Mouse (Mus musculus): ENCODE measurements around the gene Spc25. TPM values are rescaled to one million over a fixed set of nuclear protein-coding genes. Genes with fewer than 3 reads are reported as not detected.

The Spc25 gene
- total and polyA plus RNA-seq, 3 experiments, result 25.8 to 31.3 TPM; not detected in 1

GRCm38 (mm10) chr2:69191059-69191458 is 14.9 kb downstream of the Spc25 start:
- Histone ChIP-seq H3K9me3 (replicated peaks; ENCODE audit: insufficient read depth, low read length) (no peaks in the 10 kb centered on the region), H3K27me3 (ENCODE audit: control insufficient read depth in 1 of 2, insufficient read depth in 2 of 2, low read length in 2 of 2) (no peaks in the 10 kb centered on the region), H3K79me2 (ENCODE audit: control insufficient read depth, insufficient read depth, low read length, poor library complexity) (no peaks in the 10 kb centered on the region), H3K4me3 (ENCODE audit: control insufficient read depth in 1 of 2, insufficient read depth in 1 of 2, low read depth in 2 of 2, low read length in 2 of 2) (no peak overlapping the region), H3K4me1 (ENCODE audit: control insufficient read depth in 1 of 2, insufficient read depth in 2 of 2, low read length in 2 of 2) (peaks cover 0 to 2% of the 10 kb centered on the region in 2 experiments; a peak in 3 of 4 replicates), H3K36me3 (ENCODE audit: control insufficient read depth in 1 of 2, insufficient read depth in 2 of 2, low read length in 2 of 2) (peaks cover 4 to 10% of the 10 kb centered on the region in 2 experiments; a peak in 3 of 4 replicates), H3K27ac (ENCODE audit: control insufficient read depth, low read depth, low read length) (no peak overlapping the region), H3K9ac (ENCODE audit: control insufficient read depth, low read depth, low read length, poor library complexity, severe bottlenecking) (no peak overlapping the region)
- peak; percentile 46 for DNase-seq (ENCODE audit: low read depth, low spot score)
- TF ChIP-seq NELFE (IDR thresholded peaks at IDR 0.05; ENCODE audit: low read depth, low read length) (no peak), GATA1 (IDR thresholded peaks at IDR 0.05; ENCODE audit: low read depth, low read length) (peak; percentile 43), ZC3H11A (IDR thresholded peaks at IDR 0.05; ENCODE audit: low read depth, low read length) (no peak), USF2 (IDR thresholded peaks at IDR 0.05; ENCODE audit: borderline replicate concordance in 1 of 2, insufficient read depth in 1 of 2, low read depth in 1 of 2, low read length in 2 of 2) (no peak), ZNF384 (IDR thresholded peaks at IDR 0.05; ENCODE audit: low read depth, low read length) (no peak), ZKSCAN1 (IDR thresholded peaks at IDR 0.05; ENCODE audit: low read depth, low read length) (no peak), JUND (IDR thresholded peaks at IDR 0.05; ENCODE audit: low read depth, low read length) (no peak), EP300 (IDR thresholded peaks at IDR 0.05; ENCODE audit: low read depth in 1 of 2, low read length in 2 of 2) (peak in 1 of 2 experiments; percentile 57; a peak in 2 of 4 replicates), POLR2AphosphoS5 (IDR thresholded peaks at IDR 0.05; ENCODE audit: borderline replicate concordance, low read depth, low read length) (no peak), TCF12 (IDR thresholded peaks at IDR 0.05; ENCODE audit: low read depth, low read length) (peak; percentile 31; the same call in 1 of the 2 replicates), TAL1 (IDR thresholded peaks at IDR 0.05; ENCODE audit: low read length) (0 out of 2 replicates have a peak, but pooled peaks have one; percentile 10)

- Histone ChIP-seq H3K36me3 (ENCODE audit: control insufficient read depth in 1 of 2, insufficient read depth in 2 of 2, low read length in 2 of 2) (peaks cover 4 to 6% of the 10 kb centered on the region in 2 experiments; a peak in 3 of 4 replicates), H3K9me3 (replicated peaks; ENCODE audit: insufficient read depth, low read length) (no peaks in the 10 kb centered on the region), H3K4me1 (ENCODE audit: control insufficient read depth in 1 of 2, insufficient read depth in 2 of 2, low read length in 2 of 2) (peaks cover 0 to 2% of the 10 kb centered on the region in 2 experiments; a peak in 3 of 4 replicates), H3K9ac (ENCODE audit: control insufficient read depth, low read depth, low read length, poor library complexity, severe bottlenecking) (no peak overlapping the region), H3K27ac (ENCODE audit: control insufficient read depth, low read depth, low read length) (no peak overlapping the region), H3K4me3 (ENCODE audit: control insufficient read depth in 1 of 2, insufficient read depth in 1 of 2, low read depth in 2 of 2, low read length in 2 of 2) (no peak overlapping the region), H3K79me2 (ENCODE audit: control insufficient read depth, insufficient read depth, low read length, poor library complexity) (no peaks in the 10 kb centered on the region), H3K27me3 (ENCODE audit: control insufficient read depth in 1 of 2, insufficient read depth in 2 of 2, low read length in 2 of 2) (no peaks in the 10 kb centered on the region)
- DNase-seq (ENCODE audit: low read depth, low spot score), result peak; percentile 10
- no peak for TF ChIP-seq ELF1 (IDR thresholded peaks at IDR 0.05; ENCODE audit: low read depth, low read length)
These were observed 16.8 kb downstream of the Spc25 start for GRCm38 (mm10) chr2:69189222-69189621.

- H3K27me3 ChIP-seq (ENCODE audit: control insufficient read depth in 1 of 2, insufficient read depth in 2 of 2, low read length in 2 of 2), result no peaks in the 10 kb centered on the region
- H3K27ac ChIP-seq (ENCODE audit: control insufficient read depth, low read depth, low read length), result no peak overlapping the region
- H3K9ac ChIP-seq (ENCODE audit: control insufficient read depth, low read depth, low read length, poor library complexity, severe bottlenecking), result no peak overlapping the region
- H3K4me3 ChIP-seq (ENCODE audit: control insufficient read depth in 1 of 2, insufficient read depth in 1 of 2, low read depth in 2 of 2, low read length in 2 of 2), result no peak overlapping the region
- DNase-seq (ENCODE audit: low read depth, low spot score), result no peak
- no peaks in the 10 kb centered on the region for H3K79me2 ChIP-seq (ENCODE audit: control insufficient read depth, insufficient read depth, low read length, poor library complexity)
- peaks cover 0 to 2% of the 10 kb centered on the region in 2 experiments; a peak in 3 of 4 replicates for H3K4me1 ChIP-seq (ENCODE audit: control insufficient read depth in 1 of 2, insufficient read depth in 2 of 2, low read length in 2 of 2)
- no peaks in the 10 kb centered on the region for H3K9me3 ChIP-seq (replicated peaks; ENCODE audit: insufficient read depth, low read length)
- peaks cover 2 to 4% of the 10 kb centered on the region in 2 experiments; a peak in 2 of 4 replicates for H3K36me3 ChIP-seq (ENCODE audit: control insufficient read depth in 1 of 2, insufficient read depth in 2 of 2, low read length in 2 of 2)
- TF ChIP-seq GABPA (IDR thresholded peaks at IDR 0.05; ENCODE audit: low read depth, low read length) (no peak), E2F4 (IDR thresholded peaks at IDR 0.05; ENCODE audit: borderline replicate concordance, low read depth, low read length) (no peak), GATA1 (IDR thresholded peaks at IDR 0.05; ENCODE audit: low read depth, low read length) (no peak), MAX (IDR thresholded peaks at IDR 0.05; ENCODE audit: low read length) (no peak), MEF2A (IDR thresholded peaks at IDR 0.05; ENCODE audit: extremely low read depth, insufficient replicate concordance, low read depth, low read length, poor library complexity, severe bottlenecking) (no peak), CHD1 (IDR thresholded peaks at IDR 0.05; ENCODE audit: low read depth, low read length) (no peak), ZMIZ1 (IDR thresholded peaks at IDR 0.05; ENCODE audit: low read depth, low read length) (no peak), NRF1 (IDR thresholded peaks at IDR 0.05; ENCODE audit: insufficient read depth, low read depth, low read length, poor library complexity, severe bottlenecking) (no peak), MAFK (IDR thresholded peaks at IDR 0.05; ENCODE audit: borderline replicate concordance, low read depth, low read length) (no peak)
These were observed 17.3 kb downstream of the Spc25 start for GRCm38 (mm10) chr2:69188732-69189131.

Data from MEL (cell line).